Mouse (Mus musculus) forebrain, postnatal 0 days (tissue): ENCODE measurements at regions not wholly inside any gene's neighbourhood (a gene's known extent, or its start where the extent isn't known, plus 50 kb on each side); places are given as distances from the start of the nearest gene placed in this dataset.
A peak's percentile ranks its signal among the peaks of the same experiment; 100 is the strongest.

Source experiments
- ATAC-seq: fragments of 200-750 bp; cut with Nextera tagmentation; 2 replicates; pipeline ENCODE4 v1.8.0; 2017; ENCODE audit warnings: mild to moderate bottlenecking, moderate library complexity
- DNase-seq: peaks from one replicate; pipeline ENCODE4 v3.0.0-alpha.2; 2015
- H3K27ac ChIP-seq: fragments of 300-500 bp; sonication (generic); 2 replicates; pipeline ENCODE4 v1.5.1; 2014; ENCODE audit warnings: low read depth, mild to moderate bottlenecking, antibody characterized with exemption, low read length, moderate library complexity, mixed read lengths
- H3K27me3 ChIP-seq: fragments of 300-500 bp; sonication (generic); 2 replicates; pipeline ENCODE4 v1.6.1; 2014; ENCODE audit warnings: mild to moderate bottlenecking, low read length, mixed read lengths; ENCODE audit not compliant: insufficient read depth
- H3K36me3 ChIP-seq: fragments of 300-500 bp; sonication (generic); 2 replicates; pipeline ENCODE4 v1.6.1; 2014; ENCODE audit warnings: mild to moderate bottlenecking, moderate library complexity; ENCODE audit not compliant: insufficient read depth
- H3K4me1 ChIP-seq: fragments of 300-500 bp; sonication (generic); 2 replicates; pipeline ENCODE4 v1.6.1; 2014; ENCODE audit warnings: antibody characterized with exemption; ENCODE audit not compliant: insufficient read depth
- H3K4me2 ChIP-seq: fragments of 300-500 bp; sonication (generic); 2 replicates; pipeline ENCODE4 v1.6.1; 2014; ENCODE audit warnings: low read depth, mild to moderate bottlenecking, moderate library complexity
- H3K4me3 ChIP-seq: fragments of 300-500 bp; sonication (generic); 2 replicates; pipeline ENCODE4 v1.5.1; 2014; ENCODE audit warnings: low read depth, low read length, mixed read lengths
- H3K9ac ChIP-seq: fragments of 300-500 bp; sonication (generic); 2 replicates; pipeline ENCODE4 v1.6.1; 2014; ENCODE audit warnings: mild to moderate bottlenecking
- H3K9me3 ChIP-seq: fragments of 300-500 bp; sonication (generic); 2 replicates; pipeline ENCODE4 v1.6.1; 2016; ENCODE audit warnings: low read length
- CTCF ChIP-seq: sonication (generic); IDR thresholded peaks from 2 replicates; pipeline ENCODE4 v1.5.1; 2016; ENCODE audit warnings: antibody characterized with exemption, control low read depth, low read depth
- WGBS: fragments of 180-500 bp; shearing (Covaris S2); extraction: QIAGEN DNeasy Blood & Tissue Kit; methylation state at CpG from one replicate; pipeline ENCODE4 v1.1.7; 2014; 5-methylcytosine and 5-hydroxymethylcytosine counted together

GRCm38 (mm10) chr6:11796361-11796760 lies 110.9 kb downstream of the Ndufa4 start:
- WGBS, result 74% methylated on average over 3 of the region's 3 CpGs
- DNase-seq (no peak), ATAC-seq (no peak)
- Histone ChIP-seq H3K9me3 (no peaks in the 10 kb centered on the region), H3K4me3 (no peak overlapping the region), H3K27me3 (no peaks in the 10 kb centered on the region), H3K4me2 (no peak overlapping the region), H3K9ac (no peak overlapping the region), H3K4me1 (no peaks in the 10 kb centered on the region), H3K27ac (no peak overlapping the region), H3K36me3 (no peaks in the 10 kb centered on the region)
- TF ChIP-seq CTCF, result no peak

- no peak overlapping the region for H3K9ac ChIP-seq
- peak; percentile 93 for TF ChIP-seq CTCF
- no peaks in the 10 kb centered on the region for H3K9me3 ChIP-seq
- 30% methylated on average over 8 of the region's 8 CpGs for WGBS
- no peak overlapping the region for H3K27ac ChIP-seq
- H3K4me1 ChIP-seq, result no peaks in the 10 kb centered on the region
- DNase-seq (peak; percentile 79), ATAC-seq (peak; percentile 73)
- H3K4me2 ChIP-seq, result no peak overlapping the region
- no peaks in the 10 kb centered on the region for H3K27me3 ChIP-seq
- no peak overlapping the region for H3K4me3 ChIP-seq
- H3K36me3 ChIP-seq, result no peaks in the 10 kb centered on the region
Measured at GRCm38 (mm10) chr6:11793366-11793765, 113.9 kb downstream of the Ndufa4 start.

GRCm38 (mm10) chr6:11792186-11792585 lies 115.1 kb downstream of the Ndufa4 start:
- Histone ChIP-seq H3K27me3 (no peaks in the 10 kb centered on the region), H3K9ac (no peak overlapping the region), H3K36me3 (no peaks in the 10 kb centered on the region), H3K9me3 (no peaks in the 10 kb centered on the region), H3K27ac (no peak overlapping the region), H3K4me1 (no peaks in the 10 kb centered on the region), H3K4me3 (no peak overlapping the region), H3K4me2 (no peak overlapping the region)
- TF ChIP-seq CTCF, result no peak
- ATAC-seq, result no peak
- DNase-seq, result no peak
- WGBS, result 95% methylated on average over 3 of the region's 3 CpGs

- WGBS, result 77% methylated on average over 3 of the region's 3 CpGs
- no peaks in the 10 kb centered on the region for H3K9me3 ChIP-seq
- no peaks in the 10 kb centered on the region for H3K4me1 ChIP-seq
- no peaks in the 10 kb centered on the region for H3K27me3 ChIP-seq
- no peak for ATAC-seq
- H3K36me3 ChIP-seq, result no peaks in the 10 kb centered on the region
- no peak for DNase-seq
- H3K27ac ChIP-seq, result no peak overlapping the region
- H3K4me3 ChIP-seq, result no peak overlapping the region
- no peak for TF ChIP-seq CTCF
- no peak overlapping the region for H3K9ac ChIP-seq
- no peak overlapping the region for H3K4me2 ChIP-seq
Measured at GRCm38 (mm10) chr6:11791056-11791455, 116.2 kb downstream of the Ndufa4 start.

GRCm38 (mm10) chr6:11773992-11774391 lies 133.3 kb downstream of the Ndufa4 start:
- 86% methylated on average over 3 of the region's 3 CpGs for WGBS
- H3K4me1 ChIP-seq, result no peaks in the 10 kb centered on the region
- H3K27ac ChIP-seq, result no peak overlapping the region
- H3K4me2 ChIP-seq, result no peak overlapping the region
- no peak for TF ChIP-seq CTCF
- ATAC-seq, result no peak
- H3K36me3 ChIP-seq, result no peaks in the 10 kb centered on the region
- no peak overlapping the region for H3K9ac ChIP-seq
- DNase-seq, result no peak
- no peak overlapping the region for H3K4me3 ChIP-seq
- no peaks in the 10 kb centered on the region for H3K9me3 ChIP-seq
- no peaks in the 10 kb centered on the region for H3K27me3 ChIP-seq

GRCm38 (mm10) chr6:11762912-11763311 lies 144.4 kb downstream of the Ndufa4 start:
- Histone ChIP-seq H3K9ac (no peak overlapping the region), H3K27ac (no peak overlapping the region), H3K4me1 (no peaks in the 10 kb centered on the region), H3K4me3 (no peak overlapping the region), H3K9me3 (no peaks in the 10 kb centered on the region), H3K27me3 (no peaks in the 10 kb centered on the region), H3K4me2 (no peak overlapping the region), H3K36me3 (no peaks in the 10 kb centered on the region)
- no peak for TF ChIP-seq CTCF
- ATAC-seq (no peak), DNase-seq (no peak)

- DNase-seq, result no peak
- no peak overlapping the region for H3K9ac ChIP-seq
- TF ChIP-seq CTCF, result no peak
- H3K27me3 ChIP-seq, result no peaks in the 10 kb centered on the region
- ATAC-seq, result no peak
- no peaks in the 10 kb centered on the region for H3K9me3 ChIP-seq
- no peak overlapping the region for H3K27ac ChIP-seq
- no peaks in the 10 kb centered on the region for H3K36me3 ChIP-seq
- 94% methylated on average over 4 of the region's 4 CpGs for WGBS
- no peaks in the 10 kb centered on the region for H3K4me1 ChIP-seq
- no peak overlapping the region for H3K4me3 ChIP-seq
- H3K4me2 ChIP-seq, result no peak overlapping the region
Measured at GRCm38 (mm10) chr6:11737667-11738066, 169.6 kb downstream of the Ndufa4 start.

GRCm38 (mm10) chr6:11731126-11731525 lies 176.2 kb downstream of the Ndufa4 start:
- no peaks in the 10 kb centered on the region for H3K9me3 ChIP-seq
- H3K4me3 ChIP-seq, result no peak overlapping the region
- TF ChIP-seq CTCF, result no peak
- DNase-seq (peak; percentile 51), ATAC-seq (peak; percentile 65)
- no peak overlapping the region for H3K27ac ChIP-seq
- H3K9ac ChIP-seq, result no peak overlapping the region
- H3K36me3 ChIP-seq, result no peaks in the 10 kb centered on the region
- H3K4me1 ChIP-seq, result no peaks in the 10 kb centered on the region
- H3K4me2 ChIP-seq, result no peak overlapping the region
- no peaks in the 10 kb centered on the region for H3K27me3 ChIP-seq
